Mouse (Mus musculus): ENCODE data around the gene Id3.

Gene Id3

DNA sequence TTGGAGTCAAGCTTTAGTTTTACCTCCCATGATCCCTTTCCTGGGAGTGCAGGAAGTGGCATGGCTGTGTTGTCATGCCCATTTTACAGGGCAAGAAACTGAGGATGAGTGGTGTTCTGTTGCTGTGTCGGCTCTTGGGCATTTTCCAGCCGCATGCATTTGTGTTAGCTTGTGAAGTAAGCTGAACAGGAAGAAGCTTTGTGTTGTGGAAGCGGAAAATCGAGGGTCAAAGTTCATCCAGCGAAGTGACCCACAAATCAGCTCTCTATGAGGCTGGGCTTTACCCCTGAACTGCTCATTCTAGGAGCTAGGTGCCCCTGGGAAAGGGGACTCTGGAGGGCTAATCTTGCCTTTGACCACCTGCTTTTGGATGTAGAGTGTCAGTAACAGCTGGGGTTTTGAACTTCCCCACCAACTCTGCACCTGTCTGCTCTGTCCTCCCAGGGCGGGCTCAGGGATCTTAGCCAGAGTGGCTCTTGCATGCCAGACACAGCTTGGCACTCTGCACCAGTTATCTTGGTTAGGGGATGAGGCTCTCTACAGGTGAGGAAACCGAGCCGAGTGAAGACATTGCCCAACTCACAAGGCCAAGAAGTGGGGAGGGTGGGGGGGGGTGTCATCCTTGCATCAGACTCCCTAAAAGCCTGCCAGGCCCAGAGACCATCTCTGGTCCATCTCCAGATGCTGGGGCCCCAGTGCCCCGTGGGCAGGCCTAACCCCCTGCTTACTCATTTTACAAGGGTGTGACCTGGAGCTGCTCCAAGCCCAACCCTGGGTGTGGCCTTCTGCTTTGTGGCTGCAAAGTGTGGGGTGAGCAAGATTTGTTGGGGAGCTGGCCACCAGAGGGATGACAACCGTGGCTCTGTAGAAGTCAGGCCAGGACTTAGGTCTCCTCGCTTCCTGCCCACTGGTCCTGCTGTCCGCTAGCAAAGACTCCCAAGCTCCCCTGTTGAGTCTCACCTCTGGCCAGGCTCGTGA is 31.2 kb downstream of the Id3 start:
- Histone ChIP-seq H3K27me3 (ENCODE audit: control insufficient read depth, insufficient read depth, low read length, poor library complexity, severe bottlenecking) (no peaks in the 10 kb centered on the region; the same call in 1 of the 2 replicates), H3K36me3 (ENCODE audit: control insufficient read depth, insufficient read depth, low read length, poor library complexity, severe bottlenecking) (no peaks in the 10 kb centered on the region)
- no peak for DNase-seq (ENCODE audit: low read depth, low spot score)

DNA sequence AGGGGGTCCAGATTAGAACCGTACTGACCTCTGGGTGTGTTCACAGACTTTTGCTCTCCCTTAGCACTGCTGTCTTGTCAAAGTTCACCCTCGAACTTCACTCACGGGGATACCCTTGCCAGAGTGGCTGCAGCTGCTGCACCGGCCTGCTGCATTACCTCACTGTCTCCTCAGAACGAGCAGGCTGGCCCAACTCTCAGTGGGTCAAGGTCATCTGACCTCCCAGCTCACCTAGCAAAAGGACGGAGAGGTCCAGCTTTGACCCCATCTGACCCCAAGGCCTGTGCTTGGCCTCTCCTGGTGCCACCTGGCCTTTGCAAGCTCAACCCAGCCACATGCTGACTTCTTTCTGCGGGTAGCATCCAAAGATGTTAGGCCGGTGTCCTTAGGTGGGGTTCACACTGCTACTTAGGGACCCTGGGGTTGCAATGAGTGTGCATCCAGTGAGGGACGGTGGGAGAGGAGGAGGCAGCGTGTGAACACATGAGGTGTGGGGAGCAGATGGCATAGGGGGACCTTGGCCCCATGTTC is 32.8 kb downstream of the Id3 start:
- no peak for DNase-seq (ENCODE audit: low read depth, low spot score)
- no peaks in the 10 kb centered on the region; the same call in 1 of the 2 replicates for H3K27me3 ChIP-seq (ENCODE audit: control insufficient read depth, insufficient read depth, low read length, poor library complexity, severe bottlenecking)
- H3K36me3 ChIP-seq (ENCODE audit: control insufficient read depth, insufficient read depth, low read length, poor library complexity, severe bottlenecking), result no peaks in the 10 kb centered on the region

DNA sequence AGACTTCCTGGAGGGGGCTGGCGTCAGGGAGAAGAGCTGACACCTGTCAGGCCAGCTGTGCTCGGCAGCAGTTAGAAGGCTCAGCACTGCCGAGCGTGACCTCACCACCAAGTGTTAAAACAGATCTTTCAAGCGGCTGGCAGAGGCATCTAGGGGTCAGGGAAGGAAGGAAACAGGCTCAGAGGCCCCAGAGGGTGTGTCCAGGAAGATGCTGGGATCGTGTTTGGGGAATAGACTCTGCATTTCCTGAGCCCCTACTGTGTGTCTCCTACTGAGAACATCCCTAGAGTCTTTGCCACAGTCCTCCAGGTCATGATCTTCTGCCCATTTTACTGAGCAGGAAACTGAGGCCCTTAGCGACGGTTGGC is 33.9 kb downstream of the Id3 start:
- peak; percentile 50 for DNase-seq (ENCODE audit: low read depth, low spot score)
- H3K27me3 ChIP-seq (ENCODE audit: control insufficient read depth, insufficient read depth, low read length, poor library complexity, severe bottlenecking), result no peaks in the 10 kb centered on the region

DNA sequence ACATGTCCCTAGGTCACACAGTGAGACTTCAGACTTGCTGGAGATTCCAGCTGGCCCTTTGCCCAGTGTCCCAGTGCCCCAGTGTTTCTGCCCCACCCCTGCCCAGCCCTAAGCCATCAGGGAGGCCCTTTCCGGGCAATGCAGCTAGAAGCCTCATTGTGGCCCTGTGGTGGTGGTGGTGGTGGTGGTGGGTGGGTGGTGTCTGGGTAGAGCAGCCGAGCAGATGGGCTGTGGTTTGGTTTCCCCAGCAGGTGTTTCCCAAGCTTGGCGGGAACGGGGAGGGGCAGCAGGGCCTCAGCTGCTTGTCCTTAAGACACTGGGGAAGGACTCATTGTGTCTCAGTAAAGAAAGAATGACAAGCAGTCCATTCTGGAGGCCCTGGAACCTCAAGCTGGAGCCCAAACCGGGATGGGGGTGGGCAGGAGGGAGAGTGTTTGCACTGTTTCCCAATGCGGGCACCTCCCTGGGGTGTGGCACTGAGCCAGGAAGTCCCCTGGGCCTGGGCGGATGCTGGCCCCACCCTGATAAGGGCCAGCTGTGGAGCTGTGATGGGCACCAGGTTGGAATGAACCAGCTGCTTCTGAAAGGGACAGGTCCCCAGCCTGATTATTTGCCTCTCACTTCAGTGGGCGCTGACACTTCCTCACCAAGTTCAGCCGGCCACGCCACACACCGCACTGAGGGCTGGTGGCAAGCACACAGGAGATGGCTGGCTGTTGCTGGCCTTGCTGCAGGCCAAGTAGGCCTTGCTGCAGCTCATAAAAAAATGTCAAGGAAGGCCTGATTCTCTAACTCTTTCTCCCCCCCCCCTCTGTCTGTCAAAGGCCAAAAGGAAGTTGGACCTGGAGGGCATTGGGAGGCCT is 34.5 kb downstream of the Id3 start:
- Histone ChIP-seq H3K36me3 (ENCODE audit: control insufficient read depth, insufficient read depth, low read length, poor library complexity, severe bottlenecking) (no peaks in the 10 kb centered on the region), H3K27me3 (ENCODE audit: control insufficient read depth, insufficient read depth, low read length, poor library complexity, severe bottlenecking) (no peaks in the 10 kb centered on the region)
- DNase-seq (ENCODE audit: low read depth, low spot score), result peak; percentile 80

More for the DNA sequence above, 33.9 kb downstream of the Id3 start:
- H3K36me3 ChIP-seq (ENCODE audit: control insufficient read depth, insufficient read depth, low read length, poor library complexity, severe bottlenecking), result no peaks in the 10 kb centered on the region

DNA sequence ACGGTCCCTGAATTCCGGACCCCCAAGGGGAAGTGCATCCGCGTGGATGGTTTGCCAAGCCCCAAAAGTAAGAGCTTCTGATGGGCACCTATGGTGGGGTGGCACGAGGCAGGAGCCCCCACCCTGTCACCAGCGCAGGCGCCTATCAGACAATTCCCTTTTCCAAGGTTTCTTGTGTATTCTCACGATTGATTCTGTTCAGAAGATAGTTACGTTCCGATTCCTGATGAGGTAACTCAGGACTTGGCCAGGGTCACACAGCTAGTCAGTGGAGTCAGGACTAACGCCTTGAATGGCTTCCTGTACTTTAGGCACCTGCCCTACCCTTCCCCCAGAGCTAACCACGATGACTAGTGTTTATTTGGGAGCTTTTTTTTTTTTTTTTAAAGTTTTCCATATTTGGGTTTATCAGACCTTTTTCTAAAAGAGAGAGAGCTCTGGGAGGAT is 35.2 kb downstream of the Id3 start:
- peak; percentile 32 for DNase-seq (ENCODE audit: low read depth, low spot score)
- Histone ChIP-seq H3K27me3 (ENCODE audit: control insufficient read depth, insufficient read depth, low read length, poor library complexity, severe bottlenecking) (no peaks in the 10 kb centered on the region), H3K36me3 (ENCODE audit: control insufficient read depth, insufficient read depth, low read length, poor library complexity, severe bottlenecking) (no peaks in the 10 kb centered on the region)

DNA sequence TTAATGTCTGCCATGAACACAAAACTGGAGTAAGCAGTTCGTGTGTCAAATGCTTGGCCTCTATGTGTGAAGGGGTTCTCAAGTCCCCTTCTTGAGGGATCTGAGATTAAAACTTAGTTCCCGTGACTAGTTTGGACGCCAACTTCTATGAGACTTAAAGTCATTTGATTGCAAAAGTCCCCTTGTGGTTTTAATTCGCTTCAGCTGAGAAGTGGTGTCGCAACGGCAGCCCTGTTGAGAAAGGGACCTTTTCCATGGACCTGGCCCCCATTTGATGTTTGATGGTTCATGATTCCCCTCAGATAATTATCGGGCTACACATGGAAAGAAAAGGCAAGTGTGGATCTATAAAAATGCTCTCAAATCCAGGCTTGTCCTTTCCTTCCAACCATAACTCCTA is 36.2 kb downstream of the Id3 start:
- peaks cover 2% of the 10 kb centered on the region; the same call in 1 of the 2 replicates for H3K36me3 ChIP-seq (ENCODE audit: control insufficient read depth, insufficient read depth, low read length, poor library complexity, severe bottlenecking)
- DNase-seq (ENCODE audit: low read depth, low spot score), result peak; percentile 60
- no peaks in the 10 kb centered on the region for H3K27me3 ChIP-seq (ENCODE audit: control insufficient read depth, insufficient read depth, low read length, poor library complexity, severe bottlenecking)

DNA sequence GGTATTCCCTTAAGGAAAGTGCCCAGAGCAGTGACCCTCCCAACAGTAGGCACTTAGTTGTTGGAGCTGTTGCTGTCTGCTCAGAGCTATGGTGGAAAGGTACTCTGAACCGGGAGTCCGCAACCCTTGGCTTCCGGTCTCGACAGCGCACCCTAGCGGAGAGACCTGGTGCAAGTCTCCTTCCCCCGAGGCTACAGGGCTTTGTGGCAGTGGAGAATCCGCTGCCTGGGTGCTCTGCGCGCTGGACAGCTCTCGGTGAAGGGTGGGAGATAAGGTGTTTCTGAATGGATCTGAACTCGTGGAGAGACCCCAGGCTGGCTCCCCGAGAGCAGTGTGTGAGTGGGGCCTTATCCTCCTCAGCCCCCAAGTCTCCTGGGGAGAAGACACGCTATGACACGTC is 36.7 kb downstream of the Id3 start:
- peaks cover 2% of the 10 kb centered on the region; the same call in 1 of the 2 replicates for H3K36me3 ChIP-seq (ENCODE audit: control insufficient read depth, insufficient read depth, low read length, poor library complexity, severe bottlenecking)
- peak; percentile 94 for DNase-seq (ENCODE audit: low read depth, low spot score)

DNA sequence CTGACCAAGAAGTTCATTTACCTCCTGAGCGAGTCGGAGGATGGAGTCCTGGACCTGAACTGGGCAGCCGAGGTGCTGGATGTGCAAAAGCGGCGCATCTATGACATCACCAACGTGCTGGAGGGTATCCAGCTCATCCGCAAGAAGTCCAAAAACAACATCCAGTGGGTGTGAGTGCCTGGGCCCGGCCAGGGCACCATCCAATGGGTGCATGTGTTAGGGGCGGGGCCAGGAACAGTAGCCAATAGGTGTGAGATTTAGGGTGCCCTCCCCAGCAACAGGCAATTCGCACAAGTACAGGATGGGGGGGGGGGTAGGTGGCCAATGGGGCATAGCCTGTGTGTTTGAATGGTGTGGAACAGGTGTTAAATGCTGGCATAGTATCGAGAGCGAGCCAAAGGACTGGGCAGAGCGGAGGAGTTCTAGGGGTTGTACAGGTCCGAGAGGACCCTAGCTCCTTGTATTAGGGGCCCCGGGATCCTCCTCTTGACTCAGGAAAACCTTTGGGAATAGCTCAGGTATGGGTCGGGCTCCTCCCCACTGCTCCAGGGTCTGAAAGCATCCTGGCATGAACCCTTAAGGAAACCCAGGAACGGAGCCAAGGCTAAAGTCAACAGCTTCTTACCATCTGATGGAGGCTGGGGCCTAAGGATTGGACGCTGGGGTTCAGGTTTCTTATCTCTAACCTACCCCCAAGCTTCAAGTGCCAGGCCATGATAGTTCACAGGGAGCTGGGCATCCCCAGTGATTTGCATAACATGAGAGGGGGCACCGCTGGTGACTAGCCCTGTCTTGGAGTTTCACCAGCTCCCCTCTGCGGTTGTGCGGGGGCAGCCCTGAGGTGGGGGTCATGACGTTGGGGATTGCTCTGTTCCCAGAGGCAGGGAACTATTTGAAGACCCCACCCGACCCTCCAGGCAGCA is 37.4 kb downstream of the Id3 start:
- Histone ChIP-seq H3K36me3 (ENCODE audit: control insufficient read depth, insufficient read depth, low read length, poor library complexity, severe bottlenecking) (peaks cover 2% of the 10 kb centered on the region; the same call in 1 of the 2 replicates), H3K27me3 (ENCODE audit: control insufficient read depth, insufficient read depth, low read length, poor library complexity, severe bottlenecking) (no peaks in the 10 kb centered on the region)
- peak; percentile 96 for DNase-seq (ENCODE audit: low read depth, low spot score)

More for the DNA sequence above, 36.7 kb downstream of the Id3 start:
- H3K27me3 ChIP-seq (ENCODE audit: control insufficient read depth, insufficient read depth, low read length, poor library complexity, severe bottlenecking), result no peaks in the 10 kb centered on the region

DNA sequence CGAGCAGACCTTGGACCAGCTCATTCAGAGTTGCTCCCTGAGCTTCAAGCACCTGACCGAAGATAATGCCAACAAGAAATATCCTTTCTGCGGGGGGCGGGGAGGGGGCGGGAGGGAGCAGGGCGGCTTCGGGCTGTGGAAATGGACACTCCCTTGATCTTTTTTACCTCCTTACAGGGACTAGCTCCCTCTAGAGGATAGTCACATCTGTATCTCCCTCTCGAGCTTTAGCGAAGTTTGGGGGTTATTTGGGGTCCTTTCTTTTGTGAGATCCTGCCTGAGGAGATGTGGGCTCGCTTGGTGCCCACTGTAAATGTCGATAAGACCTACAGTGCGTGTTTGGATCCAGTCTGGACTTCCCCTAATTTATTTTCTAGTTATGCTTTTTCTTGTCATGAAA is 38.1 kb downstream of the Id3 start:
- DNase-seq (ENCODE audit: low read depth, low spot score), result peak; percentile 61
- H3K27me3 ChIP-seq (ENCODE audit: control insufficient read depth, insufficient read depth, low read length, poor library complexity, severe bottlenecking), result no peaks in the 10 kb centered on the region
- peaks cover 4% of the 10 kb centered on the region; the same call in 1 of the 2 replicates for H3K36me3 ChIP-seq (ENCODE audit: control insufficient read depth, insufficient read depth, low read length, poor library complexity, severe bottlenecking)

DNA sequence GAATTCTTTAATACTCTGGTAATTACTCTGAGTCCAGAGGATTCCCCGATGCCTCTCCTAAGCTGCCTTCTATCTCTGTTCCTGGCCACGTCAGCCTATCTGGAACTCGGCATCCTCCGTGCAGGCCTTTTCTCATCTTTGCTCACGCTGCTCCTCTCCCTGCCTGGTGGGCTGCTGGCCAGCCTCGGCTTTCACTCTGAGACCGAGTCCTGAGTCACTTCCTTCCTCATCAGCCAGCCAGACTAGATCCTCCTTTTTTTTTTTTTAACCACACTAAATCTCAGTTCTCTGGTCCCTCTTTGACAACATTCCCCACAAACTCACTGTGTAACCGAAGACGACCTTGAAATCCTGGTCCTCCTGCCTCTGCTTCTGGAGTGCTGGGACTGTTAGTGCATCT is 42.1 kb downstream of the Id3 start:
- Histone ChIP-seq H3K27me3 (ENCODE audit: control insufficient read depth, insufficient read depth, low read length, poor library complexity, severe bottlenecking) (no peaks in the 10 kb centered on the region), H3K36me3 (ENCODE audit: control insufficient read depth, insufficient read depth, low read length, poor library complexity, severe bottlenecking) (peaks cover 24% of the 10 kb centered on the region)
- DNase-seq (ENCODE audit: low read depth, low spot score), result no peak

DNA sequence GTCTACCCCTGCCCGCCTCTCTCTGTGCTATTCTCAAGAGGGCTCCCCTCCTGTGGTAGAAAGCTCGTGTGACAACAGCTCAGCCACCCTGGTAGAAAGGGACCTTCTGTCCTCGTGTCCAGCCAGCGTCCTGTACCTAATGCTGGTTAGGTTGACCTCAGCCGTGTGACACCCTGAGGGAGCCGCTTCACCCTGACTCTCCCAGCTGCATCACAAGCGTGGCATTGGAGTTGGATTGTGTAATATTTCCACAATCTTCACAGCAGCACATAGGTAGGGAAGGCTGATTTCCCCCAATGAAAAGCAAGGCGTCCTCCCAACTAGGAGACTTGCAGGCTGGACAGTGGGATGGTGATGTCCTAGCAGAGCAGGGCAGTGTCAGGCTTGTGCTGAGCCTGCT is 43.0 kb downstream of the Id3 start:
- DNase-seq (ENCODE audit: low read depth, low spot score), result no peak
- Histone ChIP-seq H3K27me3 (ENCODE audit: control insufficient read depth, insufficient read depth, low read length, poor library complexity, severe bottlenecking) (no peaks in the 10 kb centered on the region), H3K36me3 (ENCODE audit: control insufficient read depth, insufficient read depth, low read length, poor library complexity, severe bottlenecking) (peaks cover 27% of the 10 kb centered on the region)

DNA sequence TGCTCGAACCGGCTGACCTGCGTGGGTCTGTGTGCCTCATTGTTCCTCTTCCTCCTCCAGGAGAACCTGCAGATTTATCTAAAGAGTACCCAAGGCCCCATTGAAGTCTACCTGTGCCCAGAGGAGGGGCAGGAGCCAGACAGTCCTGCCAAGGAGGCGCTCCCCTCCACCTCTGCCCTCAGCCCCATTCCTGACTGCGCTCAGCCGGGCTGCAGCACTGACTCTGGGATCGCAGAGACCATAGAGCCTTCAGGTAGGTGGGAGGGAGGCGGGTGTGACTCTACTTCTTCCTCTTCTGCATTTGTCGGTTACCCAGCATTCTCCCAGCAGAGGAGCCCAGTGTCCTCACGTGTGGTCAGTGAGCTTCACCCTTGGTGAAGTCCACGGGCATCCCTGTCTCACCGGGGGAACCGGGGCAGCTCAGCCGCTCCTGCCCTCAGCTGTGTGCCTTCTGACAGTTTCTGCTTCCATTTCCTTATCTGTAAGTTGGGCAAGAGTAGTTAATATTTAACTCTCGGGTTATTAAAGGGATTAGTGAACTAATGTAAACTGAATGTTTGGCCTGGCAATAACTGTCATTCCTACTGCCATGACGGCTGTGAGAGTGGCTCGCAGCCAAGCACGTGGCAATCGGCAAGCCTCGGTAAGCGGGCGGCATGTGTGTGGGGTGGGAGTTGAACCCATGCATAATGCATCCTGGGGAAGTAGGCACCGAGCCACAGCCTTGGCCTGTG is 43.6 kb downstream of the Id3 start:
- DNase-seq (ENCODE audit: low read depth, low spot score), result no peak
- H3K27me3 ChIP-seq (ENCODE audit: control insufficient read depth, insufficient read depth, low read length, poor library complexity, severe bottlenecking), result no peaks in the 10 kb centered on the region
- peaks cover 27% of the 10 kb centered on the region for H3K36me3 ChIP-seq (ENCODE audit: control insufficient read depth, insufficient read depth, low read length, poor library complexity, severe bottlenecking)

DNA sequence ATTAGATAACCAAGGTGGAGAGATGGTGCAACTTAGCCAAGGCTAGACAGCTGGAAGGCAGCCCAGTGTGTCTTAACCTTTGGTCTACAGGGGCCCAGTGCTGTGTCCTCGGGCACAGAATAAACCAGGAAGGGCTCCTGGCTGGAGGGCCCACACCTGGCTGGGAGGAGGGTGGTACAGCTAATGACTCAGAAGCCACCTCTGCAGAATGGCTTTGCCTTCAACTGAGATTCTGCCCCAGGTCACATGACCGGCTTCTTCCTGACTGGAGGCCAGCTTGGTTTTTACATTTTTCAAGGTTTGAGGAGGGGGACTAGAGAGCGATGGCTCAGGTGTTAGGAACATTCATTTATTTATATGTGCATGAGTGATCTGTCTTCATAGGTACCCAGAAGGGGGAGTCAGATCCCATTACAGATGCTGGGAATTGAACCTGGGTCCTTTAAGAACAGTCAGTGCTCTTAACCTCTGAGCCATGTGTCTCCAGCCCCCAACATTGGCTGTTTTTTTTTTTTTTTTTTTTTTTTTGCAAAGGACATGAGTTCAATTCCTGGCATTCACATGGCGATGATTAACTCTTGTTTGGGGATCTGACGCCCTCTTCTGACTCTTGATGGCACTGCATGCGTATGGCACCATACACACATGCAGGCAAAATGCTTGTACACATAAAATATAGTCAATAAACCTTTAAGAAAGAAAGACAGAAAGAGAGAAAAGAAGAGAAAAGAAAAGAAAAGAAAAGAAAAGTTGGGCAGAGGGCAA is 45.9 kb downstream of the Id3 start:
- H3K36me3 ChIP-seq (ENCODE audit: control insufficient read depth, insufficient read depth, low read length, poor library complexity, severe bottlenecking), result peaks cover 39% of the 10 kb centered on the region
- no peaks in the 10 kb centered on the region for H3K27me3 ChIP-seq (ENCODE audit: control insufficient read depth, insufficient read depth, low read length, poor library complexity, severe bottlenecking)
- peak; percentile 76 for DNase-seq (ENCODE audit: low read depth, low spot score)
